Mouse (Mus musculus) bone marrow, adult 2 months (tissue): ENCODE measurements around the gene Hnrnpll.

Experiments used
- CTCF ChIP-seq: fragments of 200-500 bp; IDR thresholded peaks from 2 replicates; pipeline ENCODE4 v1.5.1; 2011; ENCODE audit warnings: low read length, control low read depth; ENCODE audit not compliant: control insufficient read depth, insufficient read depth
- POLR2A ChIP-seq: fragments of 200-500 bp; IDR thresholded peaks from 2 replicates; pipeline ENCODE4 v1.6.1; 2011; ENCODE audit warnings: low read depth, mild to moderate bottlenecking, control low read depth, low read length, borderline replicate concordance; ENCODE audit not compliant: control insufficient read depth

DNA sequence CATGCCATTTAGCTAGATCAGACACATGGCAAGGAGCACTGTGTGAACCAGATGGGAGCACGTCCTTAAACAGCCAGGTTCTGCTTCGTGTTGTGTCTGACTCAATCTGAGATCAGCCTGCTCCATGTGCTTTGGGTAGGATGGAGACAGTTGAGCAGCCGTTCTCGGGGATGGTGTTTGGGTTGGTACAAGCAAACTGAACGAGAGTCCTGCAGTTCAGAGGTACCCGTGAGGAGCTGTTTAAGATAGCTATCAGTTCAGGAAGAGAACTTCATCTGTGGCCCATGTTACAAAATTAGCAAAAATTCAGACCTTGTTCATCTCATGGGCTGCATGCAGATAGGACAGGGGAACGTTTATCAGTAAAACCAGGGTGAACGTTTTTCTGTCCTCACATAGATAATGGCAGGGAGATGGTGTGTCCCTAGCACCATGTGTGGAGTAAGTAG, 47.7 kb downstream of the Hnrnpll start:
- TF ChIP-seq POLR2A: no peak
- no peak for TF ChIP-seq CTCF
